Mouse (Mus musculus): Measurements from ENCODE around the gene Rtl3. TPM values are rescaled to one million over a fixed set of nuclear protein-coding genes. Genes with fewer than 3 reads are reported as not detected.

The Rtl3 gene
- polyA plus RNA-seq, 1 experiment from 2014 or later, result 3.9 TPM

Other genes with a start within 250 kb of the Rtl3 start
- 0.83 and 0.87 TPM in 2 replicates for gene Cysltr1, start 237.0 kb downstream of the Rtl3 start, polyA plus RNA-seq (2016; fragmentation: Nextera tagmentation; extraction: Ambion mirVana)
- gene Lpar4, start 80.0 kb upstream of the Rtl3 start, polyA plus RNA-seq (2016; fragmentation: Nextera tagmentation; extraction: Ambion mirVana), result 7.1 and 7.5 TPM in 2 replicates
- gene P2ry10, start 247.8 kb upstream of the Rtl3 start, polyA plus RNA-seq (2016; fragmentation: Nextera tagmentation; extraction: Ambion mirVana), result not detected in 2 replicates

Measured in heart, embryonic 12.5 days (tissue).